Mouse (Mus musculus): ENCODE measurements around the gene Pde10a.

- TF ChIP-seq CTCF (IDR thresholded peaks at IDR 0.05; ENCODE audit: low read depth, low read length) (no peak), POLR2A (IDR thresholded peaks at IDR 0.05; ENCODE audit: extremely low read depth, insufficient read depth, low read length) (no peak)
Observed at GRCm38 (mm10) chr17:8620346-8620745, 95.2 kb downstream of the Pde10a start.
